Mouse (Mus musculus): Measurements from ENCODE around the gene Zfp967.
"Not testable (repeated sequence)": the region's sequence is repeated elsewhere in the genome, so short reads cannot be mapped to it uniquely, and the experiment has no call there.

Zfp967 gene

DNA sequence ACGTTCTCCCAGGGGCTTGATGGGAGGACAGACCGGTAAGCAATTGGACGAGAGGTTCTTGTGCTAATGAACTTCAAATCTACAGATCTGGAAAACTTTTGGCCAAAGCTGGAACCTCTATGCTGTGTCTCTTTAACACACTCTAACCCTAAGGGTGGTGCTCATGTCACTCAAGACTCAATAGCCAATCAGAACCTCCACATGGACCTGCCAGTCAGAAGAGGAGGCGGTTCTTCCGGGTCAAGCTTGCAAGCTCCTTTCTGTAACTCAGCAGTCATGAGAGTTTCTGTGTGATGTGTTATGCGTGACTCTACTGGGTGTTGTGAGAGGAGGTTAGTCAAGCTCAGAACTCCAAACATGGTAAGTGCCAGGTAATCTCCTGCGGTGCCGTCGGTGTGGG, at the start of gene Zfp967:
TSS of gene Zfp967 (plus strand) at position 301 of the 400 bp plus-strand sequence.
- in situ Hi-C loops (cut with MboI; ENCODE audit: low sequenced_read_pairs) = not testable (repeated sequence)

GRCm38 (mm10) chr2:176486683-176487082, 34.2 kb upstream of the Zfp967 start, which contains the start of gene Gm14434:
Gene Gm14434, minus strand, starts transcription at chr2:176486783.
- in situ Hi-C loops (cut with MboI; ENCODE audit: low sequenced_read_pairs) = not testable (repeated sequence)
